Mouse (Mus musculus): ENCODE data around the gene Cdh4.

DNA sequence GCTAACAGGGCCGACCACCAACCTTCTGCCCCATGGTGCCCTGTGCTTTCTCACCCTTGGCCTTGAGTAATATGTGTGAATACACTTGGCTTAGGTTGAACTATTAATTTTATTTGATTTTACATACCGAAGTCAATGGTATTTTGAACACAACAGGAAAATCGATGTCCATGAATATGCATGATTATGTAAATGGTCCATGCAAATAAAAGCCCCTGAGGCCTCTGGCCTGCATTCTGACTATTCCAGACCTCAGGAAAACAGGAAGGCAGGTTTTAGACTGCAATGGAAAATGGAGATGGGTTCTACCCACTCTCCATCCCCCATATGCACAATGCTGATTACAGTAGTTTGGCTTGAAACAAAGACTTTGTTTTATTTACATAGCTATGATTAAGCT is 13.3 kb upstream of the Cdh4 start:
- TF ChIP-seq CTCF (IDR thresholded peaks at IDR 0.05; ENCODE audit: low read depth, low read length) (no peak), GATA1 (IDR thresholded peaks at IDR 0.05; ENCODE audit: borderline replicate concordance, low read length) (no peak)
